In the genomic region with DNA sequence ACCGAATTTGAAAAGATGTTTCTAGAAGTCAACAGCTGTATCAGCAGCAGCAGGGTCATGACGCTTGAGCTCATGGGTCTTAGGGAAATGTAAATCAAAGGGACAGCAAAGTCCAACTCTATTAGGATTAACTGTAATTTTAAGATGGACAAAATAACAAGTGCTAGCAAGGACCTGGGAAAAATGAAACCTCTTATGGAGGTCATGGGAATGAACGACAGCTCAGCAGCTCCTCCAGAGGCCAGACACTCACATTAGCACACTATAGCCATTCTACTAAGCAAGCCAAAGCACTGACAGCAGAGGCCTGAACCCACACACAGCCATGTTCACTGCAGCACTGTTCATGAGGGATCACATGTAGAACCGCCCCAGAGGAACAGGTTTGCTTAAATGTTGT, we compare ENCODE assay signal across 18 mouse cellular contexts. TPM values are rescaled to one million over a fixed set of nuclear protein-coding genes. Genes with fewer than 3 reads are reported as not detected.
DNase-seq lines count a peak whose midpoint lies in the region; ATAC-seq and TF ChIP-seq lines count a peak whose summit lies in the region.
"Had no signal": no experiment of that assay in that cellular context is flagged by ENCODE, and none has a peak within 500 bp of the region (broad histone marks: within the 10 kb centered on the region; RNA-seq: fewer than 3 reads in every experiment).

No protein-coding gene starts in this region.

- H3K9me3 ChIP-seq in forebrain, postnatal 0 days (ENCODE audit: low read length): no peaks in the 10 kb centered on the region
- H3K9me3 ChIP-seq in forebrain, embryonic 14.5 days (replicated peaks; ENCODE audit: control insufficient read depth, low read length): no peaks in the 10 kb centered on the region
- H3K9me3 ChIP-seq in CH12.LX (replicated peaks; ENCODE audit: low read length): no peaks in the 10 kb centered on the region
- H3K9me3 ChIP-seq: embryonic facial prominence, embryonic 12.5 days; midbrain, embryonic 13.5 days; neural tube, embryonic 12.5 days had no signal

- TF ChIP-seq RAD21 in CH12.LX (IDR thresholded peaks at IDR 0.05; ENCODE audit: low read depth, low read length): peak; percentile 32

- H3K4me3 ChIP-seq in forebrain, postnatal 0 days (ENCODE audit: low read depth, low read length): no peak overlapping the region
- no peak overlapping the region for H3K4me3 ChIP-seq in forebrain, embryonic 14.5 days (ENCODE audit: low read depth, low read length)
- no peak overlapping the region for H3K4me3 ChIP-seq in layer of hippocampus, adult 2 months
- H3K4me3 ChIP-seq in CH12.LX (replicated peaks in 1 of 3; ENCODE audit: low read depth in 2 of 3, low read length in 2 of 3, poor library complexity in 1 of 3): no peak overlapping the region
- H3K4me3 ChIP-seq: embryonic facial prominence, embryonic 12.5 days; heart, adult 2 months; midbrain, embryonic 13.5 days; neural tube, embryonic 12.5 days had no signal

- no peak overlapping the region for H3K9ac ChIP-seq in forebrain, postnatal 0 days
- H3K9ac ChIP-seq in forebrain, embryonic 14.5 days (ENCODE audit: low read length): no peak overlapping the region
- H3K9ac ChIP-seq in CH12.LX (ENCODE audit: insufficient read depth, low read depth): no peak overlapping the region
- H3K9ac ChIP-seq: embryonic facial prominence, embryonic 12.5 days; midbrain, embryonic 13.5 days; neural tube, embryonic 12.5 days had no signal

- H3K4me1 ChIP-seq in forebrain, postnatal 0 days (ENCODE audit: insufficient read depth): peaks cover 3% of the 10 kb centered on the region; the same call in 1 of the 2 replicates
- no peaks in the 10 kb centered on the region for H3K4me1 ChIP-seq in forebrain, embryonic 14.5 days (ENCODE audit: control insufficient read depth, insufficient read depth, low read length)
- peaks cover 0 to 23% of the 10 kb centered on the region in 2 experiments; a peak in 2 of 4 replicates for H3K4me1 ChIP-seq in CH12.LX (ENCODE audit: control insufficient read depth in 1 of 2, insufficient read depth in 2 of 2)
- H3K4me1 ChIP-seq: neural tube, embryonic 12.5 days had no signal

- ATAC-seq in forebrain, postnatal 0 days: no peak
- no peak for ATAC-seq in forebrain, embryonic 14.5 days
- ATAC-seq: intestine, embryonic 16.5 days; midbrain, embryonic 13.5 days had no signal

- no peaks in the 10 kb centered on the region for H3K36me3 ChIP-seq in forebrain, postnatal 0 days (ENCODE audit: insufficient read depth)
- no peaks in the 10 kb centered on the region for H3K36me3 ChIP-seq in forebrain, embryonic 14.5 days (ENCODE audit: control insufficient read depth, insufficient read depth, low read length)
- no peaks in the 10 kb centered on the region for H3K36me3 ChIP-seq in CH12.LX (replicated peaks in 1 of 2; ENCODE audit: control insufficient read depth in 1 of 2, insufficient read depth in 1 of 2, low read length in 1 of 2)
- H3K36me3 ChIP-seq: embryonic facial prominence, embryonic 12.5 days; midbrain, embryonic 13.5 days; neural tube, embryonic 12.5 days had no signal

- peak; percentile 46 for TF ChIP-seq CTCF in forebrain, postnatal 0 days (IDR thresholded peaks at IDR 0.05; ENCODE audit: low read depth)
- peak; percentile 36 for TF ChIP-seq CTCF in layer of hippocampus, adult 2 months (conservative IDR thresholded peaks at IDR 0.05)
- TF ChIP-seq CTCF in CH12.LX (conservative IDR thresholded peaks at IDR 0.05 in 1 of 2, IDR thresholded peaks at IDR 0.05 in 1 of 2; ENCODE audit: low read depth in 2 of 2, low read length in 2 of 2): peak in 1 of 2 experiments; percentile 53; a peak in 2 of 4 replicates

- dilution Hi-C loops in CH12.LX (cut with MboI; ENCODE audit: extremely low pct_ligation_motif_present, extremely low pct_unique_long_range_greater_than_20kb, low sequenced_read_pairs): no loop called here

- no peaks in the 10 kb centered on the region for H3K79me2 ChIP-seq in CH12.LX (replicated peaks; ENCODE audit: control insufficient read depth, extremely low read depth, insufficient read depth, poor library complexity, severe bottlenecking)

- H3K27ac ChIP-seq in forebrain, postnatal 0 days (ENCODE audit: low read depth, low read length): no peak overlapping the region
- no peak overlapping the region for H3K27ac ChIP-seq in forebrain, embryonic 14.5 days (ENCODE audit: low read depth, low read length)
- no peak overlapping the region for H3K27ac ChIP-seq in layer of hippocampus, adult 2 months
- H3K27ac ChIP-seq in CH12.LX (ENCODE audit: insufficient read depth, low read depth): no peak overlapping the region
- H3K27ac ChIP-seq: embryonic facial prominence, embryonic 12.5 days; heart, adult 2 months; midbrain, embryonic 13.5 days; neural tube, embryonic 12.5 days had no signal

- H3K4me2 ChIP-seq in forebrain, postnatal 0 days (ENCODE audit: low read depth): no peak overlapping the region
- no peak overlapping the region for H3K4me2 ChIP-seq in forebrain, embryonic 14.5 days (ENCODE audit: low read length)
- H3K4me2 ChIP-seq in CH12.LX (ENCODE audit: insufficient read depth, low read depth, poor library complexity, severe bottlenecking): no peak overlapping the region
- H3K4me2 ChIP-seq: embryonic facial prominence, embryonic 12.5 days; liver, embryonic 11.5 days; midbrain, embryonic 13.5 days; neural tube, embryonic 12.5 days had no signal

- DNase-seq in forebrain, postnatal 0 days: no peak
- DNase-seq in forebrain, embryonic 14.5 days (ENCODE audit: low spot score): no peak
- DNase-seq in layer of hippocampus, adult 2 months (ENCODE audit: low spot score in 2 of 2): no peak
- no peak for DNase-seq in layer of hippocampus, postnatal 10 days (ENCODE audit: low spot score in 2 of 2)
- DNase-seq in CH12.LX (ENCODE audit: extremely low read depth): no peak
- DNase-seq in naive thymus-derived CD4-positive, alpha-beta T cell, adult 2 months (ENCODE audit: low read depth): peak; percentile 58
- DNase-seq in layer of hippocampus, postnatal 25 days (ENCODE audit: extremely low spot score in 1 of 2, low spot score in 1 of 2): no peak
- no peak for DNase-seq in adrenal gland, postnatal 4 days (ENCODE audit: low spot score in 2 of 2)
- DNase-seq: adrenal gland, postnatal 14 days; heart, adult 2 months; heart, postnatal 4 days; lung, postnatal 4 days; spleen, adult 18-20 months had no signal

- in situ Hi-C loops in CH12.LX (cut with MboI; ENCODE audit: low pct_ligation_motif_present, low pct_unique_long_range_greater_than_20kb, low sequenced_read_pairs): no loop called here

- WGBS in forebrain, postnatal 0 days: 74% methylated on average over 4 of the region's 4 CpGs
- 74% methylated on average over 4 of the region's 4 CpGs for whole genome bisulfite sequencing in forebrain, embryonic 14.5 days

- no peak for TF ChIP-seq POLR2A in CH12.LX (IDR thresholded peaks at IDR 0.05; ENCODE audit: low read depth, low read length)

- H3K27me3 ChIP-seq in forebrain, postnatal 0 days (ENCODE audit: insufficient read depth, low read length): no peaks in the 10 kb centered on the region
- H3K27me3 ChIP-seq in forebrain, embryonic 14.5 days (replicated peaks; ENCODE audit: control insufficient read depth, insufficient read depth, low read length): no peaks in the 10 kb centered on the region
- no peaks in the 10 kb centered on the region for H3K27me3 ChIP-seq in CH12.LX (replicated peaks)
- H3K27me3 ChIP-seq: embryonic facial prominence, embryonic 12.5 days; midbrain, embryonic 13.5 days; neural tube, embryonic 12.5 days had no signal

- no peak for TF ChIP-seq EP300 in CH12.LX (IDR thresholded peaks at IDR 0.05; ENCODE audit: low read length)

TF ChIP-seq in CH12.LX, 34 proteins besides CTCF, POLR2A, EP300 and RAD21:
- TF ChIP-seq USF1 (IDR thresholded peaks at IDR 0.05; ENCODE audit: low read depth, low read length) (no peak), TCF12 (IDR thresholded peaks at IDR 0.05; ENCODE audit: low read depth, low read length) (no peak), SMC3 (IDR thresholded peaks at IDR 0.05; ENCODE audit: low read depth, low read length) (peak; percentile 26; the same call in 1 of the 2 replicates)

RNA-seq across cellular contexts. Expression of gene Enthd1, which starts 7.2 kb away (rescaled TPM):
- total RNA-seq in forebrain, postnatal 0 days (2014; rRNA removed): not detected in 2 replicates
- polyA plus RNA-seq in forebrain, postnatal 0 days (2015; fragmentation: Nextera tagmentation; extraction: Ambion mirVana): not detected in 2 replicates
- not detected in 2 replicates for polyA plus RNA-seq in forebrain, embryonic 14.5 days (2014; fragmentation: Nextera tagmentation; extraction: Ambion mirVana)
- not detected for total RNA-seq in layer of hippocampus, adult 2 months (2021)
- total RNA-seq in layer of hippocampus, postnatal 10 days (2021): not detected
- total RNA-seq in CH12.LX (2012; rRNA removed): not detected in 2 replicates
- total RNA-seq in CH12.LX (2014; rRNA removed): not detected in 2 replicates
- not detected in 2 replicates for polyA plus RNA-seq in CH12.LX (2012; ENCODE audit: insufficient read length, low read depth)
- not detected for total RNA-seq in layer of hippocampus, postnatal 25 days (2021)
- not detected for total RNA-seq in adrenal gland, postnatal 4 days (2021)
- total RNA-seq: adrenal gland, postnatal 14 days; heart, adult 2 months; heart, postnatal 4 days had no signal
- polyA plus RNA-seq: embryonic facial prominence, embryonic 12.5 days; heart, adult 2 months; intestine, embryonic 16.5 days; liver, embryonic 11.5 days; midbrain, embryonic 13.5 days; neural tube, embryonic 12.5 days had no signal

RNA-seq across cellular contexts. Expression of gene Grap2, which starts 14.6 kb away (rescaled TPM):
- 0.23 TPM in 1 of 2 replicates, not detected in the other for total RNA-seq in forebrain, postnatal 0 days (2014; rRNA removed)
- polyA plus RNA-seq in forebrain, postnatal 0 days (2015; fragmentation: Nextera tagmentation; extraction: Ambion mirVana): 0.21 TPM in 1 of 2 replicates, not detected in the other
- 0.24 and 0.32 TPM in 2 replicates for polyA plus RNA-seq in forebrain, embryonic 14.5 days (2014; fragmentation: Nextera tagmentation; extraction: Ambion mirVana)
- total RNA-seq in layer of hippocampus, adult 2 months (2021): under 1 TPM; 0.22 to 0.28 TPM
- under 1 TPM; 0.59 to 0.78 TPM for total RNA-seq in layer of hippocampus, postnatal 10 days (2021)
- total RNA-seq in CH12.LX (2012; rRNA removed) (1.5 TPM in 2 replicates), CH12.LX (2014; rRNA removed) (5.0 and 6.3 TPM in 2 replicates)
- 5.8 and 6.2 TPM in 2 replicates for polyA plus RNA-seq in CH12.LX (2012; ENCODE audit: insufficient read length, low read depth)
- under 1 TPM; 0.28 to 0.74 TPM for total RNA-seq in layer of hippocampus, postnatal 25 days (2021)
- total RNA-seq in adrenal gland, postnatal 4 days (2021): 1 to 10 TPM; 1.3 to 1.7 TPM
